Mouse (Mus musculus): ENCODE measurements around the gene Cnnm2.

The Cnnm2 gene

GRCm38 (mm10) chr19:46887811-46888527, 126.6 kb downstream of the Cnnm2 start:
- no peak for DNase-seq (ENCODE audit: low read depth, low spot score)

- DNase-seq (ENCODE audit: low read depth, low spot score): no peak
Measured at GRCm38 (mm10) chr19:46889666-46890065, 128.3 kb downstream of the Cnnm2 start.

GRCm38 (mm10) chr19:46890657-46891056, 129.3 kb downstream of the Cnnm2 start:
- no peak for DNase-seq (ENCODE audit: low read depth, low spot score)

GRCm38 (mm10) chr19:46892856-46893255, 131.5 kb downstream of the Cnnm2 start:
- no peak for DNase-seq (ENCODE audit: low read depth, low spot score)

DNA sequence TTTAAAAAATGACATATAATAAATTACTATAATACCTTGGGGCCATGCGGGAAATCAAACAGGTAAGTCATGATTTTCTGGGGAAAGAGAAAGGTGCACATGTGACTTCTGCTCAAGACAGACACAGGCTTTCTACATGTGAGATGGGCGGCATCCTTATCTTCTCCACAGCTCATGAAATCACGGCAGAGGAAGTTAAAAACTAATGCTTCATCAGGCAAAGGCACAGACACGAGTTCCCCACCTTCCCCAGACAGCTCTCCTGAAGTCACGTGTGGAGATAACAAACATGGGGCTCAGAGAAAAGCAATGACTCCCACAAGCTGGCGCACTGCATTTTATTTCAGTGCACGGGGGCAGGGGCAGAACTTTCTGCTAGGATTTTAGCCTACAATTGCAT, 132.1 kb downstream of the Cnnm2 start:
- no peak for DNase-seq (ENCODE audit: low read depth, low spot score)

- no peak for DNase-seq (ENCODE audit: low read depth, low spot score)
Measured at GRCm38 (mm10) chr19:46897135-46897534, 135.7 kb downstream of the Cnnm2 start.

- no peak for DNase-seq (ENCODE audit: low read depth, low spot score)
Measured at GRCm38 (mm10) chr19:46898222-46898621, 136.8 kb downstream of the Cnnm2 start.

- no peak for DNase-seq (ENCODE audit: low read depth, low spot score)
Measured at GRCm38 (mm10) chr19:46899306-46899705, 137.9 kb downstream of the Cnnm2 start.

- no peak for DNase-seq (ENCODE audit: low read depth, low spot score)
Measured at GRCm38 (mm10) chr19:46899871-46900270, 138.5 kb downstream of the Cnnm2 start.

GRCm38 (mm10) chr19:46900786-46901185, 139.4 kb downstream of the Cnnm2 start:
- DNase-seq (ENCODE audit: low read depth, low spot score): no peak

DNA sequence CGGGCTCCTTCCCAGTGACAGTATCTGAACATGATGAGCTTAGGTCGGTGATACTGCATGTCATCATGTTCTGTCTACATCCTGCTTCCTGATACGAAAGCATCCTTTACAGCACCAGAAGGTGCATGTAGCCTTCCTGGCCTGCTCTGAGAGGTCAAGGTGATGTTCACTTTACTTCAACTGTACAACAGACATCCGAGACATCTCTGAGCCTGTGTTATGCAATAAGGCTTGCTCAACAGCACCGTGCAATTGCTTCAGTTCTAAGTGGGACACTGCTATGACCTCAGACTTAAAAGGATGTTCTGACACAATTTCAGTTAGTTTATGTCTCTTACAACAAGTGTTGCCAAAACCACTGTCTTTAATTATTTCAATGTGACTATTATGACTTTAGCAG, 139.9 kb downstream of the Cnnm2 start:
- no peak for DNase-seq (ENCODE audit: low read depth, low spot score)

- no peak for DNase-seq (ENCODE audit: low read depth, low spot score)
Measured at GRCm38 (mm10) chr19:46903379-46903778, 142.0 kb downstream of the Cnnm2 start.

- DNase-seq (ENCODE audit: low read depth, low spot score): no peak
Measured at GRCm38 (mm10) chr19:46904907-46905306, 143.5 kb downstream of the Cnnm2 start.

- no peak for DNase-seq (ENCODE audit: low read depth, low spot score)
Measured at GRCm38 (mm10) chr19:46905383-46905782, 144.0 kb downstream of the Cnnm2 start.

- no peak for DNase-seq (ENCODE audit: low read depth, low spot score)
Measured at GRCm38 (mm10) chr19:46905971-46906370, 144.6 kb downstream of the Cnnm2 start.

- DNase-seq (ENCODE audit: low read depth, low spot score): no peak
Measured at GRCm38 (mm10) chr19:46908207-46908606, 146.8 kb downstream of the Cnnm2 start.

DNA sequence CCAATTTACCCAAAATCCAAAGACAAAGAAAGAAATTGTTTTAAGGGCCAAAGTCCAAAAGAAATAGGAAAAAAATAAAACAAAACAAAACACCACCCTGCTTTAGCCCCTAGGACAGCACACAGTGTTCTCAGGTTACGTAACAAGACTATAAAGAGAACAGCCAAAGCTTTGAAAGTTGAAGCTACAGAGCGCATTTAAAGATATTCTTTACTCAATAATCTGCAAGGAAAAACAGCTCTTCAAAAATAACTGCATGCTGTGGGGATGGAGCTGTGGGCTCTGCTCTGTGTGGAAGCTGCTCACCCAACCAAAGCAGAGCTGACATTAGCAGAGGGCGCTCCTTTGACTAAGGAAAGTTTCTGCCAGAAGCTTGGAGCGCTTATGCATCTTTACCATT, 147.6 kb downstream of the Cnnm2 start:
- no peak for DNase-seq (ENCODE audit: low read depth, low spot score)

- DNase-seq (ENCODE audit: low read depth, low spot score): no peak
Measured at GRCm38 (mm10) chr19:46911492-46911891, 150.1 kb downstream of the Cnnm2 start.

DNA sequence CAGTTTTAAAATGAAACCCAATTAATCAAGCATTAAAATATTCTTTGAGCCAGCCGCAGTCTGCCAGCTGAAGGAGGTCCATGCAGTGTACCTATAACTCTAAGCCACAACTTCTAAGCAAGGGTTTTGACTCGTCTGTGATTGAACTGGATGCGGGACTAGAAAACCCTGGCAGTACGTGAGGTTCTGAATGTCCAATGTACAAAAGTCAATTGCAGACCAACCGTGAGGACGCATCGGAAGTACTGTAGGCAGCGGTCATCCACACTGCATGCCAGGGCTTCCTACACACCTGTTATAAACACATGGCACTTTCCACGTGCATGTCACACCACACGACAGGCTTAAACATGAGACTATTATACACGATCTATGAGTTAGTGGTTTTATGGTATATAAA, 152.2 kb downstream of the Cnnm2 start:
- DNase-seq (ENCODE audit: low read depth, low spot score): no peak

DNA sequence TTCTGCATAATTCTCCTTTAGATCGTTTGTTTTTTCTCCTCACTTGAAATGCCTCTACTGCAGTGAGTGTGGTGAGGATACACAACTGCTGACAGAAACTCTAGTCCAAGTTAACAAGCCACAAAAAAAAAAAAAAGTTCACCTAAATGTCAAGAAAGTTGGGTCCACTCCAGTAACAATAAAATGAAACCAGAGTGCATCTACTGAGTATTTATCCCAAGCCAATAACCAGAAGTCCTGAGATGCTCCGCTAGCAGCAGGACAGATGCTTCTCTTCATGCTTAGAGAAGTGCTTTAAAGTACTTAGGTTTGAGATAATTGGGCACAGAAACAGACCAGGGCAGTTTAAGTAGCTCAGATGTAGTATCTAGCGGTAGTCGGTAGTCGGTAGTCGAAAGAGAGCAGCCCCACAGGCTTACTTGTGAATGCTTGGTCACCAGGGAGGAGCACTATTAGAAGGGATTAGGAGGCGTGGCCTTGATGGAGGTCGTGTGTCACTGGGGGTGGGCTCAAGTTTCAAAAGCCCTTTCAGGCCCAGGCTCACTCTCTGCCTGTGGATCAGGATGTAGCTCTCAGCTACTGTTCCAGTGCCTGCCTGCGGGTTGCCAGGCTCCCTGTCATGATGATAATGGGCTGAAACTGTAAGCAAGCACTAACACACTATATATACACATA, 154.1 kb downstream of the Cnnm2 start:
- no peak for DNase-seq (ENCODE audit: low read depth, low spot score)

DNA sequence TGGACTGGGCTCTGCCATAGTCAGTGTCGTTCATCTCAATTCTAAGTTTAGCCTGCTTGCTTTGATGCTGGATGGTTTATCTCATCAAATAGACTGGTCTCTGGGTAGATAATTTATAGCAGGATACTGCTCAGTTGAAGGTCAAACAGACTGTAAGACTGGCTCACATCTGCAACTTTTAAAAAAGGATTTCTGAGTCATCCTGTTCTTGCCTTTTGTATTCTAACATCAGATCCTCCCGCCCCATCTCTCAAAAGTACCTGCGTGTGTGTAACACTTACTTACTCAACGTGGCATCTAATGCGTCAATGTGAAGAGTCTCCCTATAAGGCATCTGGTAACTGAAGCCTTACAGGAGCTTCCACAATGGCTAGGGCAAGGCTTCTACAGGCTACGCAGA, 159.2 kb downstream of the Cnnm2 start:
- no peak for DNase-seq (ENCODE audit: low read depth, low spot score)

DNA sequence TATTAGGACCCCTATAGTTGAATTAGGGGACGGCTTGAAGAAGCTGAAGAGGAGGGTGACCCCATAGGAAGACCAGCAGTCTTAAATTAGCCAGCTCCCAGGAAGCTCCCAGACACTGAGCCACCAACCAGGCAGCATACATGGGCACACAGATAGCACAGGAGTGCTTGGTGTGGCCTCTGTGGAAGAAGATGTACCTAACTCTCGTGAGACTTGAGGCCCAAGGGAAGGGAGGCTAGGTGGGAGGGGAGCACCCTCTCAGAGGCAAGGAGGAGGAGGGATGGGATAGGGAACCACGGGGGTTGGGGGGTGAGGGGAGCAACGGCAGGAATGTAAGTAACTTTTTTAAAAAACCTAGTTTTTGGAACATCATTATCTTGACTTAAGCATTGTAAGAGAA, 165.0 kb downstream of the Cnnm2 start:
- no peak for DNase-seq (ENCODE audit: low read depth, low spot score)

GRCm38 (mm10) chr19:46926951-46927350, 165.6 kb downstream of the Cnnm2 start:
- no peak for DNase-seq (ENCODE audit: low read depth, low spot score)

All from retina, postnatal 7 days (tissue).